Mouse (Mus musculus) olfactory bulb, adult 2 months (tissue): ENCODE data around the gene Gnmt.

Experiments used
- CTCF ChIP-seq: fragments of 200-500 bp; IDR thresholded peaks from 2 replicates; pipeline ENCODE4 v1.5.1; 2012; ENCODE audit warnings: low read depth, mild to moderate bottlenecking, low read length, moderate library complexity; ENCODE audit not compliant: insufficient read depth
- POLR2A ChIP-seq: fragments of 200-500 bp; IDR thresholded peaks from 2 replicates; pipeline ENCODE4 v1.6.1; 2012; ENCODE audit warnings: mild to moderate bottlenecking, low read depth, low read length, moderate library complexity; ENCODE audit not compliant: insufficient read depth

DNA sequence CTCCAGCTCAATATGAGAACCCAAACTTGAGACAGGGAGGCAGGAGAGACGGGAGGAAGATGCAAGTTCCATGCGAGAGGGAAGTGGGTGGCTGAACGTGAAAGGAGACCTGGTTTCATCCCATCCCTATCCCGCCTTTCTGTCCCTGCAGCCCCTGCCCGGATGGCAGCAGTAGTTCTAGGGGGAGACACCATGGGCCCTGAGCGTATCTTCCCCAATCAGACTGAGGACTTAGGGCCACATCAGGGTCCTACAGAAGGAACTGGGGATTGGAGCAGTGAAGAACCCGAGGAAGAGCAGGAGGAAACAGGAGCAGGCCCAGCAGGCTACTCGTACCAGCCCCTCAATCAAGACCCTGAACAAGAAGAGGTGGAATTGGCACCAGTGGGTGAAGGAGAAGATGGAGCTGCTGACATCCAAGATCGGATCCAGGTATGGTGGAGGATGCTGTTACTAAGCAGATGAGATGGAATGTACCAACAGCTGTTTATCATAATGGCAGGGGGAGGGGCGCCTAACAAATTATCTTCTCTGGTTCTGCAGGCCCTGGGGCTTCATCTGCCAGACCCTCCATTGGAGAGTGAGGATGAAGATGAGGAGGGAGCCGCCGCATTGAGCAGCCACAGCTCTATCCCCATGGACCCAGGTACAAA lies 47.4 kb downstream of the Gnmt start:
- TF ChIP-seq POLR2A (no peak), CTCF (no peak)
